Mouse (Mus musculus) CD4-positive helper T cell, adult 2 months (primary cell): Measurements from ENCODE around the gene Polr2c.
"Not testable (repeated sequence)": the region's sequence is repeated elsewhere in the genome, so short reads cannot be mapped to it uniquely, and the experiment has no call there.

ENCODE experiments used
- DNase-seq: peaks from one replicate; pipeline ENCODE4 v3.0.0-alpha.2; 2012; ENCODE audit warnings: low read depth, missing footprints, low spot score

Gene Polr2c

GRCm38 (mm10) chr8:94838600-94838999 lies 18.6 kb upstream of the Polr2c start:
- DNase-seq = peak; percentile 77

GRCm38 (mm10) chr8:94841183-94841582 lies 16.1 kb upstream of the Polr2c start:
- no peak for DNase-seq

- DNase-seq = no peak
Observed at GRCm38 (mm10) chr8:94850049-94850448, 7.2 kb upstream of the Polr2c start.

GRCm38 (mm10) chr8:94854761-94855160 lies 2.5 kb upstream of the Polr2c start:
- not testable (repeated sequence) for DNase-seq

GRCm38 (mm10) chr8:94857011-94857345 lies 272 bp upstream of the Polr2c start:
- DNase-seq = no peak

- DNase-seq = peak; percentile 68
Observed at GRCm38 (mm10) chr8:94861352-94861910, 4.2 kb downstream of the Polr2c start.

GRCm38 (mm10) chr8:94862487-94863220 lies 5.4 kb downstream of the Polr2c start:
- DNase-seq = no peak

GRCm38 (mm10) chr8:94863897-94864673 lies 6.8 kb downstream of the Polr2c start:
- no peak for DNase-seq

- DNase-seq = no peak
Observed at GRCm38 (mm10) chr8:94865292-94865691, 8.0 kb downstream of the Polr2c start.

- DNase-seq = no peak
Observed at GRCm38 (mm10) chr8:94866921-94867320, 9.7 kb downstream of the Polr2c start.

- no peak for DNase-seq
Observed at GRCm38 (mm10) chr8:94869146-94869545, 11.9 kb downstream of the Polr2c start.

- DNase-seq = no peak
Observed at GRCm38 (mm10) chr8:94870003-94870402, 12.8 kb downstream of the Polr2c start.

- DNase-seq = peak; percentile 18
Observed at GRCm38 (mm10) chr8:94870474-94871107, 13.3 kb downstream of the Polr2c start.

GRCm38 (mm10) chr8:94871108-94871894 lies 14.1 kb downstream of the Polr2c start:
- peak; percentile 62 for DNase-seq

- no peak for DNase-seq
Observed at GRCm38 (mm10) chr8:94872156-94872555, 14.9 kb downstream of the Polr2c start.

- DNase-seq = no peak
Observed at GRCm38 (mm10) chr8:94872576-94872975, 15.3 kb downstream of the Polr2c start.

- DNase-seq = peak; percentile 72
Observed at GRCm38 (mm10) chr8:94874358-94874757, 17.1 kb downstream of the Polr2c start.

- DNase-seq = no peak
Observed at GRCm38 (mm10) chr8:94875096-94875870, 18.0 kb downstream of the Polr2c start.

- no peak for DNase-seq
Observed at GRCm38 (mm10) chr8:94875871-94876150, 18.6 kb downstream of the Polr2c start.

- peak; percentile 86 for DNase-seq
Observed at GRCm38 (mm10) chr8:94876197-94876730, 19.0 kb downstream of the Polr2c start, which contains the start of gene Dok4. Gene Dok4, minus strand, starts transcription at chr8:94876330.
